Mouse (Mus musculus) heart, adult 8-10 months (tissue): ENCODE data around the gene Arhgap24. TPM values are rescaled to one million over a fixed set of nuclear protein-coding genes. Genes with fewer than 3 reads are reported as not detected.

Experiments used
- DNase-seq: peaks from one replicate; pipeline ENCODE4 v3.0.0; 2022; ENCODE audit warnings: low spot score
- total RNA-seq, 4 experiments: library from RNA; stranded (reverse); gene quantifications; 2 replicates each; pipeline ENCODE4 v1.2.4; 2022

Arhgap24 gene
- total RNA-seq = 10 to 100 TPM; 19.9 to 26.1 (median 22.1) TPM

DNA sequence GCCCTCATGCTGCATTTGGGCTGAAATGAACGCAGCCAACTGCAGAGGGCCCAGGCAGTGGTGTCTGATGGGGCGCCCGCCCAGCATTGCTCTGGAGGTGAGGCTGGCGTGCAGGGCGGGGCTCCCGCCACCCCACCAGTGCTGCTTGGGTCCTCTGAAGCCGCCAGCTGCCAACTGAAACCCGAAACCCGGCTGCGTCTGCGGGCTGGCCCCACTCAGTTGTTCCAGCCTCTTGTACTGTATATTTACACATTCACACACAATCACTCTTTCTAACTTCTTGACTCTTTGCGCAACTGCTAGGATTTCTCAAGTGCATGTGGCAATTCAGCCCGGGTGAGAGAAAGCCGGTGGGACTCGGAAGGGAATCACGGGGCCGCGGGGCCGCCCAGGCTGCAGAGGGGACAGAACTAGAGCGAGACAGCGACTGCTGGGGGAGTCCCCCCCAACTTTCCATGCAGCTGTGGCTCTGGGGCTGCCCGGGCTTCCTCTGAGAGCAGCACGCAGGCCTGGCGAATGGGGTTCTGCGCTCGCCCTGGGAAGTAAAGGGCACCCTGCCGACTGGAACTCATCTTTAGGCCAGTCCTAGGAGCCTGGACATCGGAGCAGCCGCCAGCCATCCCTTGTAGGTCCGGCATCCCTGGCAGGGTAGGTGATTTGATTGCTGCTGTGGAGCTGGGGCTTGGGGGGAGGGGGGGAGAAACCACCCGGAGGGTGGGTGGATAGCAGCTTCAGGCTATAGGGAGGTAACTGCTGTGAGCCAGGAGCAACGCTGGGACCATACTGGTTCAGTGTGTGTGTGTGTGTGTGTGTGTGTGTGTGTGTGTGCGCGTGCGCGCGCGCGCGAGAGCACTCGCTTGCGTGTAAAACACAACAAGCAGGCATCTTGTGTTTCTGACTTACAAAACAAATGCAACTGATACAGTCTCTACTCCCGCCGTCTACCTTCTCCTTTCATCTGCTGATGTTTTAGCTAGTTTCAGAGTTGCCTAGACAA, at the start of gene Arhgap24:
Arhgap24 (plus strand) TSS at position 177 of the 997 bp plus-strand sequence.
- no peak for DNase-seq

DNA sequence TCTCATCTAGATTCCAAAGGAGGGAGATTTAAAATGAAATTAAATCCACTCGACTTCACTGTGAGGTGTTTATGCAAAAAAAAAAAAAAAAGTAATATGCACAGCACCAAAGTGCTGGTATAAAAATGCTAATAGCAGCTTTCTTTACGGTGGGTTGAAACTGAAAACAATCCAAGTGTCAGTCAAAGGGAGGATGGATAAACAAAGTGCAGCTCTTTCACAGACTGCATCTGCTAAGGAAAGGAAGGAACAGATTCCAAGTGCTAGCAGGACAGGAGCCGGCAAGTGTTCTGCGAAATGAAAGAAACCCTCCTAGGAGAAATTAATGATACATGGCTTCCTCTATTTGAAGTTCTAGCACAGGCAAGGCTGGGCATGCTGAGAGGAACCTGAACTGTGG, 47.0 kb upstream of the Arhgap24 start:
- no peak for DNase-seq

DNA sequence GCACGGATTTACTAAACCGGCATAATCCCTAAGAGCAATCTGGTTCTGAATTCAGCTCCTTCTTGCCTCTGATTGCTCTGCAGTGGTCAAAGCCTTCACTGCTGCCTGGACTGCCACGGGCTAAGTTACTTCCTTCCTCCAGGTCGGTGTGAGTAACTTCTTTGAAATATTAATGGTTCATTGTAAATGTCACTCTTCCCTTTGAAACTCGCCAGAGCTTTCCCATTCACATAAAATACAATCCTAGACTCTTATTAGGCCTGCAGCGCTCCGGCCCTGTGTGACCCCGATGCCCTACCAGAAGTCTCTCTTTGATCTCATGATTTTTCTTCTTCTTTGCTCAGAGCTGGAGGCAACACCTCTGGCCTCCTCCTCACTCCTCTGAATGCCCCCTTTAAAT, 44.6 kb upstream of the Arhgap24 start:
- no peak for DNase-seq

DNA sequence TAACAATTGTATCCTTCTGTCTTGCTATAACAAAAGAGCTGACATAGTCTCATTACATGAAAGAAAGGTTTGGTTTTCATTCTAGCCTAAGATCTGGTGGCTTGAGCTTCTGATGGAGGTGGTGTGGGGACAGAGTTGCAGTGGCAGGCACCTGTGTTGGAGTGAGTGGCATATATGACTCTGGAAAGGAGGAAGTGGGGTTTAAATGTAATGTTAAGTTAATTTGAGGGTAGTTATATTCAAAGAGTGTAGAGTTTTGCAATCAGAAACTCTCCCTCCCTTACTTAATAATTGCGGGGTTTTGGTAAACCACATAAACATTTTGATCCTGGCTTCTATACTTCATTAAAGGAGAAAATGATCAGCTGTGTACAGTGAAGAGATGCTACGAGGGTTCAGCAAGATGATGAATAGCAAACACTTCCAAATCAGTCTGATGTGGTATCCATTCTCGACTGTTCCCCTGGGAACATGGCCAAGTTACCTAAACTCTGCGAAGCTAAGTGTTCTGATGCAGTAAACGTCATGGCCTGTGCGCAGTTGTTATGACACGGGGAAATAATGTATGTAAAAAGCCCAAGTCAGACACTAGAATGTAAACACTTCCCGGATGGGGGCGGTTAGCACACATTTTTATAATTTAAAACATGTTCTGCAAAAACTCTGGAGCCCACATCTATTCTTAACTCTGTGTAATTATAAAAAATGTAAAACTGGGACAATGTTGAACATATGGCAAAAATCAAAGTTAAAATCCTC, 41.9 kb upstream of the Arhgap24 start:
- DNase-seq = no peak

DNA sequence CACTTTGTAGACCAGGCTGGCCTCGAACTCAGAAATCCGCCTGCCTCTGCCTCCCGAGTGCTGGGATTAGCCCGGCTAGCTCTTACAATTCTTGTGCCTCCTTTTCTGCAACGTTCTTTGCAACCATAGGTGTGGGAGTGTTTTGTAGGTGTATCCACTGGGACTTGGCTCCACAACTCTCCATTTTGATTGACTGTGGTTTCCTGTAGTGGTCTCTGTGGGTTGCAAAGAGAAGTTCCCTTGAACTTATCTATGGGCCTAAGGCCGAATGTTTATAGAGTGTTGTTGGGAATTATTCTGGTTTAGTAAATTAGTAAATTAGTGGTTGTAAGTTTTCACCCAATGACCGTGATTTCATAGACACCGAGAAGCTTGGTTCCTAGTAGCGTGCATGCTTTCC, 33.8 kb upstream of the Arhgap24 start:
- DNase-seq = no peak

DNA sequence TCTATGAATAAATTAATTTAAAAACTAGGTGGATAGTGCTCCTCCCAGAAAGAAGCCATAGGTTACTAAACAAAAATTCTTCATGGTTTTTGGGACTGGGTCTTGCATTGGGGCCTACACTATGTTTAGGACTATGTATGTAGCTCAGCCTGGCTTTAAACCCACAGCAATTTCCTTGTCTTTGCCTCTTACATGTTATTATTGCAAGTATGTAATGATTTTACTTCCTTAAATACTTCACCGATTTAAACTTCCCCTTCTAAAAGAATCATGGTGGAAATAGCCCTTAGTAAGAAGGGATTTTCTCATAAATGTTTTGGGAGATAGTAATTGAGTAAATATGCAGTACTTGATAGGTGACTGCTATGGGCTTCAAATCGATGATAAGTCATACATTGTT, 30.3 kb upstream of the Arhgap24 start:
- DNase-seq = no peak

DNA sequence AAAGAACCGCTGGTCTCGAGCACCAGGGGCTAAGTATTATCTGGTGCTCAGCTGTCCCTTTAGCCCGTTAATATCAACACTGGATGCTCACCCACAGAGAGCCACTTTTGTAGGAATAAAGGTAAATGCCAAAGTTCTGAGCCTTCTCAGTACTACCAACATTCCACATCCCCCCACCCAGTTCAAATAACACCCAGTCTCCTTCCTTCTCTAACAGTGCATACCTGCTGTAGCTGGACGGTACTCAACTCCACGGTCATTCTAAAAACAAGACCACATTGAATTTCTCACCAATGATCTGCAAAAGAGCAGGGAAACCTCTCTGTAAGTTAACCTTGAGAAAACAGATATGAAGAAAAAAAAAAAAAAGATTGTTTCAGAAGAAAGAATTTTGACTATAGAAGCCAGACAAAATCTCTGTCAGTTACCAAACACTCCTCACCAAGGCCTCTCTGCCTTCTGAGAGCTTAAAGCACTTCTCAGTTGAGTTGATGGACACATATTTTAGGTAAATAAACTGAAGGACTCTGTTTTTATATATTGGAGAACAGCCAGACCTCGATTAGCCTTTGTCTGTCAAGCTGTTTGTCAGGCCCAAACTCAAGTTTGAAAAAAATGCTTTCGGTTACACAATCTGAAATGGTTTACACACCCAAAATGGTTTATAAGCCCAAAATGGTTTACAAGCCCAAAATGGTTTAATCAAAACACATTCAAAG, 29.0 kb upstream of the Arhgap24 start:
- no peak for DNase-seq

DNA sequence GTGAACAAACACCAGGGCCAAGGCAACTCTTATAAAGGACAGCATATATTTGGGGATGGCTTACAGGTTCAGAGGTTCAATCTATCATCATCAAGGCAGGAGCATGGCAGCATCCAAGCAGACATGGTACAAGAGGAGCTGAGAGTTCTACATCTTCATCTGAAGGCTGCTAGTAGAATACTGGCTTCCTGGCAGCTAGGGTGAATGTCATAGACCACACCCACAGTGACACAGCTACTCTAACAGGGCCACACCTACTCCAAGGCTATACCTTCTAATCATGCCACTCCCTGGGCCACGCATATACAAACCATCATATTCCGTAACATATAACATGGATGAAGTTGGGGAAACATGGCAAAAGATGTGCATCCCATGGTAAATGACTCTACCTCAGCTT, 27.9 kb upstream of the Arhgap24 start:
- no peak for DNase-seq

DNA sequence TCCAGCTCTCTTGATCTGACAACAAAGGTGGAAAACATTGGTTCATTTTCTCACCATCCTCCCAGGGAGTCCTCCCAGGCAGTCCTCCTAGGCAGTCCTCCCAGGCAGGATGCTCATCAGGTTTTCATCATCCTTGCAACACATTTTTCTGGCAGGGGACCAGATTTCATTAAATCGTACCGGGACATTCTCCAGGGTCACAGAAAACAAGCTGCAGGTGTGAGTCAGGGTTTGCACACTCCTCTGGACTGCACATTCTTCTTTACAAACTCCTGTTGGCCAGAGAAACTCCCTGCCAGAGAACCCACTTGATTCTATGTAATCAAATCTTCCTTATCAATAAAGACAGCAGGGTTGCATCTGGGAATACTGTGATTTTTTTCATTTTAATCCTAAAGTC, 25.9 kb upstream of the Arhgap24 start:
- no peak for DNase-seq

DNA sequence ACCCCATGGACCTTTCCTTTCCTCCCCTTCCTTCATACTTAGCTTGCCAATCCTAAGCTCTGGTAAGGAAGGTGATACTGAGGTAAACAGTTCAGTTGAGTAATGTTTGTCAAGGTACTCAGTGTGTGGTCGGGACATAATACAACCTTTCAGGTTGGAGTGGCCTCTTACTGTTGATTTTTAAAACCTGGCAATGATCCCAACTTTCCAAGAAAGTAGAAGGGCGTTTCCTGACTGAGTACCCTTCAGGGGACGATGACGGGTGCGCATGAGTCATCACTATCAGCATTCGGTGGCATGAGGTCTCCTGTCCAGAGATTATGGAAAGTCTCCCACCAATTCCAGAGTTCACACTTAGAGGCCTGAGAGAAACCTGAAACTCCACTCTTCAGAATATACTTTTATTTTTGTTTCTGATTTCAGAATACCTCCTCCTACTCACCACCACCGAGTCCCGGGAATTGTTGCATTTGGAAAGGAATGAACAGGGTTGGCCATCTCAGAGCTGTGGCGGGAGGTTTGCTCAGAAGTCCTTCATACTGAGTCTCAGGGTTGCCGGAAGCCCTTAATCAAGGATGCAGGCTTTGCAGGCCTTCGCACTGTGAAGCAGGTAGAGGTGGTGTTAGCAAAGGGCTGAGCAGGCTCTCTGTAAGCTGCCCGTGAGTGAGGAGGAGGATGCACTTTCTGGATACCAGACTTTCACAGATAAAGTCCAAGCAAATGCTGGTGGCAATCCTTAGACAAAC, 20.6 kb upstream of the Arhgap24 start:
- DNase-seq = no peak

DNA sequence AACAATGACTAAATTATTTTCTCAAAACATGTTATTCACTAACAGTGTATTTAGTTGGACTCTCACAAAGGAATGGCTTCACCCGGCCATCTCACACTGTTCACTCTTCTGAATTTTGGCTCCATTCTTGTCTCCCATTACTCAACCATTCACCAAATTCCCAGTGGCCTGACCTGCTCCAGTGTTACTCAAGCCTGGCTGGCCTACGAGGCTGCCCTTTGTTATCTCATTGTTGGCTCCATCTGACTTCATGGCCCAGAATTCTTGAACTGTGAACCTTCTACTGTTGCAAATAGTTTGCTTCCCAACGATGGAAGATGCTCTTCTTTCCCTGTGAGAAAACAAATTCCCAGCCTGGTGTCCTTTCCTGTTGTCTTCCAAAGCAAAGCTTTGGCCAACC, 18.2 kb upstream of the Arhgap24 start:
- peak; percentile 31 for DNase-seq

DNA sequence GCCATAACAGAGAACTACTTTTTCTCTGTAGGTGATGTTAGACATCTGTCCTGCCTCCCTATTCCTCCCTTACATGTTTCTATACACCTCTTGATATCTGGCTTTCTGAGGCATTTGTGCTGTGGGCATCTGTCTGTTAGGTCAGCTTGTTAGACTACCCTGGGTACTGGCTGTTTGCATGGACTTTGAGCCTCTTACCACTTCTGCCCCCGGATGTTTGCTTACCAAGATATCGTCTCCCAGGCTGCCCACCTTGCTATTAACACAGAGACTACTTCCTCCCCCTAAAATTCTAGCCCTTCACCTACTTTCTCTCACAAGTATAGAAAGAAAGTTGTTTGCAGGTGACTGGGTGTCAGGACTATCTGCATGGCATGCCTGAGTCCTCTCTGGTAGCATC, 15.8 kb upstream of the Arhgap24 start:
- no peak for DNase-seq

DNA sequence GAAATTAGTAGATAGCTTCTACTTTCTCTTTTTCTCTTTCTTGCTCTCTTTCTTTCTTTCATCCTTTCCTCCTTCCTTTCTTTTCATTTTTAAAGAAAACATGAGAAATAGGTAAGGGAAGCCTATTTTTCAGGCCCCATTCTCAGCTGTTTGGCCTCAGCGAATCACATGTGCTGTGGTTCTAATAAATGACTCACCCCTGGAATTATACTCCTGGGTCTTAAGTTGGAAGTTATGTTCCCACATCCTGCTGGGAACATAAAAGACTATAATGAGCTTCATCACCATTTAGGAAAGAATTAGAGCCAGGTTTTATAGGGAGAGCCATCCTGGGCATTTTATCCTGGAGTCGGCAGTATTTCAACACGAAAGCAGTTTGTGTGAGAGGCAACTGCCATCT, 12.9 kb upstream of the Arhgap24 start:
- no peak for DNase-seq

DNA sequence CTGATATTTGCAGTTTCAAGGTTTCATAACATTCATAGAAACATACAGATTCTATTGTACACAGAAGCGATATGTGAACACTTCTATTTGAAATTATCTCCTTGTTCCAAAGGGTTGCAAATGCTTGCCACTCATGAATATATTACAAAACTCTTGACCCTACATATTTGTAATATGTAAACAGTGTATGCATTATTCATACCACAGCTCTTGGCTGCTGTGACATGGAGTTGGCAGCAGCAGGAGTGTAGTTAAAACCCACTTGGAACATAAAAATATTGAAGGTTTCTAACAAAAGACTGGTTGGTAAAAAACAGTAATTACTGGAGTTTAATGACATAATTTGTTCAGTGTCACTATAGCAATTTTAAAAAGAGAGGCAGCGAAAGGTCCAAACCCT, 10.9 kb upstream of the Arhgap24 start:
- DNase-seq = no peak

DNA sequence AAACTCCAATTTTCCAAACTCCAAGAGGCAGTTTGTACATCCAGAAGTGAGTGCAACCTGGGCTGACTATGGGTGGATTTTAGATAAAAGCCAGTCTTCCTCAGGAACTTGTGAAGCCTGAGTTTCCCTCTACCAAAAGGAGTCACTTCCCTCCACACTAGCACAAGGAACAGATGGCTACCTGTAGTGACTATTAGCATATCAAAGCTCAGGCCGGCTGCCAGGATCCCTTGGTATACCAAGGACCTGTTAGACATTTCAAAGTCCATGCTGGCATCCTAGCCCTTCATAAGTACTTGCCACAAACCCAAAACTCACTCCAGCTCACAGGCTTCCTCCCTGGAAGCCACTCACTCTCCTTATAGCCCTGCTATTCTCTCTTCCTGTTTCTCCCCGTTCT, 3.1 kb upstream of the Arhgap24 start:
- DNase-seq = no peak

DNA sequence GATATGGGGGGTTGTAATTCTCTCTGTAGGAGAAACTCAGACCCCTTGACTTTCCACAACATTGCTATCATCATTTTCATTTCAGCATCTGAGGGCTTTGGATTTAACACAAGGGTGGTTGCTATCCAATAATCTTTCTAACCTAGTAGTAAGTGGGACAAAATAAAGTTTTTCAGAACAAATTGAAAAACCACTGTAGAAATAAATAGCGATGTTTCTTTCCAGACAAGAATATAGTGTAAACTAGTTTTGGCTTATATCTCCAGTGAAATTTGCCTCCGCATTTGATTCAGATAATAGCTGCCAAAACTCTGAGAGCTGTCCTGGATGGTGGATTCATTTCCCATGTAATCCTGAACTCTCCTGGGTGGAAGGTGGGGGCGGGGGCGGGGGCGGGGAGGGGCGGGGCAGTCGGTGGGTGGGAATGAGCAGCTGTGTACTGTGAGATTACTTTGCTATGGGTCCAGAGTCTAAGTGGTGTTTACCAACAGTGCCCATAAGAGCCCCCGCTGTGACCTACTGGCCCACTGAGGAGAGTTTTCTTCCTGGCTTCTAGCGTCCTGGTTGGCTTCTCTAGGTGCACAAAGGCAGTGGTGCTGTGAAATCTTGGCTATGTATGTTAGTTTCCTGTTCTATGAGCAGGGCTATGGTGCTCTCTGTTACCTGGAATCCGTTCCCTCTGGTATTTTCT, 2.2 kb downstream of the Arhgap24 start:
- no peak for DNase-seq

DNA sequence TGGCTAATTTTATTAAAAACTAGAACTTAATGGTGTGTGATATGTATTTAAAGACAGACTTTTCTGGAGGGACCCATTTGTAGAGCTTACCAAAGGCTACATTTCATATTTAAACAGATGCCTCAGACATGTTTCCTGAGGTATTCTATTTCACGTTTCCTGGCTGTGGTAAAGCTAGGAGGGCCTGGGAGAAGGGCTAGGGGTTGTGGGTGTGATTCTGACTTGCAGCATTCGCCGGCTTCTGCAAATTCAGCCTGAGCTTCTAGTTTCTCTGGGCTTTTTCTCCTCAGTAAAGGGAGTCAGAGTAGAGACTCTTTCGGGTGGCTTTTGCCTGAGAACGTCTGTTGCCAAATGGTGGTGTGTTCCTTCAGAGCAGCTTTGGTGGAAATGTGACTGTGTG, 10.4 kb downstream of the Arhgap24 start:
- no peak for DNase-seq

DNA sequence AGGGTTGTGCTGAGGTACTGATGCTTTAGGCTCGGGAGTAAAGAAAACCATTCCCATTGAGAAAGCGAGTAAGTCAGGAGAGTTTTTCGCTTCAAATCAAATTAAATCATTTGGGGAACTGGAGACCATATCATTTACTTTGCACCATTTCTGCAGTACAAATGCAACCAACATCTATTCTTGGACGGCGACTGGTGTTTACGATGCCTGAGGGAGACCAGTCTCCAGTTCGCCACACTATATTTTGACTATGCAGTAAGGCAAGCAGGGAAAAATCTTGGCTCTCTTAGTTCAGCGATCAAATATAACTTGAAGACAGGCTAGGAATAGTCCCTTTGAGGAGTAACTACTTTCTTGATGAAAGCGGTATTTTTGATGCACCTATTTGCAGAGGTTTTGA, 11.0 kb downstream of the Arhgap24 start:
- DNase-seq = no peak

DNA sequence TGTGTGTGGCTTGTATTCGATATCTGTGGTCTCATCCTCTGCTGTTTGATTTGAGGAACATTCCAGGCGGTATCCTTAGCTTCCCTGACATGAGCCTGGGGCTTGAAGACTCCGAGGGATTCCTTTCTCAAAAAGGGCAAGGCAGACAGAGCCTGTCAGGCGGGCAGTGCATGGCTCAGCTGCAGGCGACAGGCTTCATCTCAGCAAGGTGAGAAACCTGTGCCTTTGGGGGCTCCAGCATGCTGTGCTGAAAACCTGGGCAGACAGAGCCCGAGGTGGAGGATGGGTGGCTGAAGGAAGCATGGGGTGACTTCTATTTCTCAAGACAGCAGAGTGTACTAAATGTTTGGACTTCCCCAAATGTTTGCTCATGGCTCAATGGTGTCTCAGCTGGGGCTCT, 13.6 kb downstream of the Arhgap24 start:
- DNase-seq = no peak

DNA sequence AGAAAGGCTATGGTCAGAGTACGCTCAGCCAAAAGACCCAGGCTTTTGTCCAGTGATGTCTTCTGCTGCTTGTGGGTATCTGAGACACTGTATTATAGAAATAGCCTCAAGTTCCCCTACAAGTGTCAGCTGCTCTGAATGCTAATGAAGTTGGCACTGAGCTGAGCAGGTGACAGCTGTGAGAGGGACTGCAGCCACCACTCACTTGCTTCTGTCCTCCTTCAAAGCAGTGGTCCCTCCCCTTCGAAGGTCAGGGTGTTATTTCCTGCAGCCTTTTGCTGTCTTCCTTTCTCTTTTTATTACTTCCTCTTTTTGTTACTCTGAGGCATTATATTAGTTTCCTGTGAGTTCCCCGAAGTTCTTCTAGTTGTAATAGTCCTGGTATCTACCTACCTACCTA, 16.0 kb downstream of the Arhgap24 start:
- no peak for DNase-seq

DNA sequence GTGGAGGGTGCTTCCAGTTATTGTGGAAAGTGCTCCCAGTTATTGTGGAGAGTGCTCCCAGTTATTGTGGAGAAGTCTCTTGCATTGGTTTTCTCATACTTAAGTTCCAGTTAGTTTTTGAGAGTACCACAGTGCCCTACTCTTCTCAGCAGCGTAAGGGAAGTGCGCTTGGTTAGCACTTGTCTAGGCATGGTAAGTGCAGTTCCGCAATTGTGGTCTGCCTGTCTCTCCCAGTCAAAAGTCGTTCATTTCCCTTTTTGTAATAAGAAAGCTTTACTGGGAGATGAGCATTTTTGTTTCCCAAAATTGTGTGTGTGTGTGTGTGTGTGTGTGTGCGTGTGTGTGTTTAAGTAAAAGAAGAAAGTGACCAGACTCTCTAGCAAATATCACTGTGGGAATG, 17.6 kb downstream of the Arhgap24 start:
- no peak for DNase-seq
